Mouse (Mus musculus): ENCODE results near the gene Cd27. TPM values are rescaled to one million over a fixed set of nuclear protein-coding genes. Genes with fewer than 3 reads are reported as not detected.
"Not testable (repeated sequence)": the region's sequence is repeated elsewhere in the genome, so short reads cannot be mapped to it uniquely, and the experiment has no call there.

Gene Cd27
- total RNA-seq (2021): under 1 TPM in 1 of 2 experiments, not detected in 1; 0.16 TPM
- long read RNA-seq, experiment 1, partial matches to known transcripts: 0 of 1 reads
- long read RNA-seq, experiment 1, other reads (novel, unspliced or antisense): 1 of 1 reads
- long read RNA-seq, experiment 2: 0 reads

- intact Hi-C loops (cut with DNase I; ENCODE audit: low total_unique reads): no loop called here
- DNase-seq: no peak
These were observed at the start of gene Cd27 for GRCm38 (mm10) chr6:125236782-125237181. Cd27 (minus strand) TSS chr6:125237010.

DNA sequence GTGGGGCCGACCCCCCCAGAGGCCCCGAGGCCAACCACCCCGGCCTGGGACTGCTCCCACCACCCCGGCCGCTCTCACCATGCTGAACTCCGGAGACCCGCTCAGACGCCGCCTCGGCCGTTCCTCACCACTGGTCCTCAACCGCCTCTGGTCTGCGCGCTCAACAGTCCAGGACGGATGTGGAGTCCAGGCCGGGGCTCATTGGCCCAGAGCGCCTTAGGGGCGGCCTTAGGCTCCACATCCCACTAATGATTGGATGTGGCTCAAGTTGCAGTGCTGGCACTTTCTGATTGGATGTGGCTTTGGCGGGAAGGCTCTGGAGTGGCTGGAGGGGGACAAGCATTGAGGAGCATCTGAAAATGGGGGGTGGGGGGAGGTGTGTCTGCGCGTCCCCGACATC is 49.1 kb upstream of the Cd27 start, which contains the start of gene Tuba3a:
Gene Tuba3a (minus strand): TSS at position 153 of the 400 bp plus-strand sequence.
- intact Hi-C loops (cut with DNase I; ENCODE audit: low total_unique reads): no loop called here
- DNase-seq: no peak

GRCm38 (mm10) chr6:125284751-125285150 is 47.9 kb upstream of the Cd27 start:
- intact Hi-C loops (cut with DNase I; ENCODE audit: low total_unique reads): loop anchor here (5.0 kb wide), 1 partner anchor 78 kb away; no protein-coding TSS in a partner anchor
- no peak for DNase-seq

- intact Hi-C loops (cut with DNase I; ENCODE audit: low total_unique reads): loop anchor here (5.0 kb wide), 1 partner anchor 78 kb away; no protein-coding TSS in a partner anchor
- DNase-seq: no peak
These were observed 47.4 kb upstream of the Cd27 start for GRCm38 (mm10) chr6:125284250-125284649.

- not testable (repeated sequence) for DNase-seq
- intact Hi-C loops (cut with DNase I; ENCODE audit: low total_unique reads): loop anchor here (5.0 kb wide), 1 partner anchor 80 kb away; no protein-coding TSS in a partner anchor
These were observed 45.9 kb upstream of the Cd27 start for GRCm38 (mm10) chr6:125282721-125283120.

DNA sequence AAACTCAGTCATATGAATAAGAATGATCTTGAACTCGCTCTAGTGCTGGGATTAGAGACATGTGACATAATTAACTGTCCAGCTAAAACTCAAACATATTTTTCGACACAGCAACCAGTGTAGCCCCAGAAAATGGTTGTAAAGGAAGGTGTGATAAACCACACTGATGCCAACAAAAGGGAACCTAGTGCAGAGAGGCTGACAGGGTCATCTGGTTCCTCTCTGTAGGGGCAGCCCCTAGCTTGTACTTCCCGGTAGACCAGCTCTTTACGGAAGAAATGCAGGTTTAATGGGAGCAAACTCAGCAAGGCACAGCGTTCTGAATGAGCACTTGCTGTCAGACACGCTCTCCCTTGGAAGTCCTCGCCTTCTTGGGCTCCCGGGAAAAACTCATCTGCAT is 42.9 kb upstream of the Cd27 start:
- intact Hi-C loops (cut with DNase I; ENCODE audit: low total_unique reads): loop anchor here (5.0 kb wide), 1 partner anchor 83 kb away; no protein-coding TSS in a partner anchor
- DNase-seq: no peak

DNA sequence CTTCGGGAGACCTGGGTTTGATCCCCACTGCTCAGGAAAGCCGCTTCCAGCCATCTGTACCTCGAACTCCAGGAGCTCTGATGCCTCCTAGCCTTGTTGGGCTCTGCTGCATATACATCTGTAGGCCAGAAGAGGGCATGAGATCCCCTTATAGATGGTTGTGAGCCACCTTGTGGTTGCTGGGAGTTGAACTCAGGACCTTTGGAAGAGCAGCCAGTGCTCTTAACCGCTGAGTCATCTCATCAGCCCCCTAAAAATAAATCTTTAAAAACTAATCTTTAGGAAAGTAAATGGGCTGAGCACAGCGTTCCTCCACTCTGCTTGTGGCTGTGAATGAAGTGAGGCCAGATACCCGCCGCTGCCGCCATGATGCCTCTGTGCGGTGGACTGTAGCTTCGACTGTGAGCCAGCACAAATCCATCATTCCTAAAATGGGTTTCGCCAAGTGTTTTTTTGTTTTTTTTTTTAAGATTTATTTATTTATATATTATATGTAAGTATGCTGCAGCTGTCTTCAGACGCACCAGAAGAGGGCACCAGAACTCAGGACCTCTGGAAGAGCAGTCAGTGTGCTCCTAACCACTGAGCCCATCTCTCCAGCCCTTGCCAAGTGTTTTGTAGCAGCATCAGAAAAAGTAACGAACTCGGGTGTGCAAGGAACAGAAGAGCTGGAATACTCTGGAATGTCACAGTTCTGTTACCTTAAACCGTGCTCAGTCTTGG is 38.2 kb upstream of the Cd27 start:
- intact Hi-C loops (cut with DNase I; ENCODE audit: low total_unique reads): no loop called here
- peak; percentile 47 for DNase-seq

- DNase-seq: no peak
- intact Hi-C loops (cut with DNase I; ENCODE audit: low total_unique reads): no loop called here
These were observed 35.5 kb upstream of the Cd27 start for GRCm38 (mm10) chr6:125272228-125272785.

GRCm38 (mm10) chr6:125271455-125272227 is 34.8 kb upstream of the Cd27 start:
- intact Hi-C loops (cut with DNase I; ENCODE audit: low total_unique reads): no loop called here
- peak; percentile 95 for DNase-seq

- DNase-seq: no peak
- intact Hi-C loops (cut with DNase I; ENCODE audit: low total_unique reads): loop anchor here (5.0 kb wide), 1 partner anchor 46 kb away; no protein-coding TSS in a partner anchor
These were observed 32.0 kb upstream of the Cd27 start for GRCm38 (mm10) chr6:125268799-125269198.

- intact Hi-C loops (cut with DNase I; ENCODE audit: low total_unique reads): loop anchor here (5.0 kb wide), 1 partner anchor 45 kb away; no protein-coding TSS in a partner anchor
- no peak for DNase-seq
These were observed 30.7 kb upstream of the Cd27 start for GRCm38 (mm10) chr6:125267469-125267868.

- intact Hi-C loops (cut with DNase I; ENCODE audit: low total_unique reads): loop anchor here (5.0 kb wide), 1 partner anchor 44 kb away; no protein-coding TSS in a partner anchor
- not testable (repeated sequence) for DNase-seq
These were observed 29.8 kb upstream of the Cd27 start for GRCm38 (mm10) chr6:125266600-125266999.

DNA sequence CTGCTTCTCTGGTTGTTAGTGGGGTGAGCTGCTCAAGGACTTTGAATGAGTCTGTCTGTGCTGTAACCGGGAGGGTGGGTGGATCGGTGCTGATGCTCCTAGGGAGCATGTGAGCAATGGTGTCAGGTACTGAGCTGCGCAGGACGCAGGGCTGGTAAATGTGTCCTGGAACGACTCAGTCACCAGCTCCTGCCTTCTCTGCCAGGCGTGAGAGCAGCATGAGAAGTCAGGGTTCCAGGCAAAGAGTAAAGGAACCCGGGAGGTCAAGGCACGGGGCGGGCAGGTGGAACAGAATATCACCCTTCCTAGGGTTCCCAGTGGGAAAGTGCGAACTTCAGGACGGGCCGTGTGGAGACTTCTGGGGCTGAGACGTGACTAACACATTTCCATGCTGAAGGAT is 29.3 kb upstream of the Cd27 start:
- no peak for DNase-seq
- intact Hi-C loops (cut with DNase I; ENCODE audit: low total_unique reads): loop anchor here (5.0 kb wide), 1 partner anchor 44 kb away; no protein-coding TSS in a partner anchor

DNA sequence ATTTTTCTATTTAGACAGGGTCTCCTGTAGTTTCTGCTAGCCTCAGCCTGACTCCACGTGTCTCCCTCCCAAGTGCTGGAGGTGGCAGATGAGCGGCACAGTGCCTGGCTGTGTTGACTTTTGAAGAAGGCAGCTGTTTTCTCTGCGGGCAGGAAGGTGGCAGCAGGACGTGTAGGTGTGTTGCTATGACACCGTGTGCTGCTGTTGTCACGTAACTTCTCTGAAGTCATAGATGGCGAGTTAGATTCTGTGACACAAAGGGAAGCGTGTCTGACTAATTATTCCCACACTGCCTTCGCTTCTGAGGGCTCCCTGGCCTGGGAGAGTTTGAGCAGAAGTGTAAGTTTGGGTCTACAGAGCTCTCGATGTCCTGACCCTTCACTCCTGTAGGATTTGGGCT is 28.4 kb upstream of the Cd27 start:
- intact Hi-C loops (cut with DNase I; ENCODE audit: low total_unique reads): loop anchor here (5.0 kb wide), 1 partner anchor 43 kb away; no protein-coding TSS in a partner anchor
- no peak for DNase-seq

GRCm38 (mm10) chr6:125264219-125264618 is 27.4 kb upstream of the Cd27 start:
- intact Hi-C loops (cut with DNase I; ENCODE audit: low total_unique reads): no loop called here
- no peak for DNase-seq

- intact Hi-C loops (cut with DNase I; ENCODE audit: low total_unique reads): no loop called here
- no peak for DNase-seq
These were observed 23.3 kb upstream of the Cd27 start for GRCm38 (mm10) chr6:125260006-125260555.

DNA sequence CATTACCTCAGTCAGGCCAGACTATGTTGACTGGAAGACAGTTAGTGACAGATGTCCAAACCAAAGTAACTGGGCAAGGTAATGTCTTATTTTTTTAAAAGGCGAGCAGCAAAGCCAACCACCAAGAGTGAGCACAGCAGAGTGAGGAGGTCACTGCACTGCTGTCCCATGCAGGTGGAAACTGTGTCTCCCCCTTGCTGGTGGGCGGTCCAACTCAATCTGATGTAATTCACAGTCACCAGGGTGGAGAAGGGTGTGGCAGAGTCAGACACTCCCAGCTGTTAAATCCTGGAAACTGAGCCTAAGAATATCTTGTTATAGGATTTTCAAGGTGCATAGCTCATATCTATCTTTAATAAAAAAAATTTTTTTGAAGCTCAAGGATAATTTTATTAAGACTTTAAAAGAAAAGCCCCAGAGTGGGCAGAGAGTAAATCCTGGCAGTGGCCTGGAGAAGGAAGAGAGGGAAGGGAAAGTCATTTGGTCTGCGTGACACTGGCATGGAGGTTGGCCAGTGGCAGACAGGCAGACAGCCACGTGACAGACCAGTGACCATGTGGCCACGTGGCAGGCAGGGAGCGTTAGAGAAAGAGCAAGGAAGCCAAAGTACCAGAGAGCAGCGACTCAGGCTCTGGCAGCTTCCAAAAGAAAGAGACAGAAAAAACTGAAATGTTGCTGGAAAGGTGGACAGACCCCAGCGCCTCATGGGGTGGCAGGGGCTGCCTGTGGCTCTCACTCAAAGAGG is 19.6 kb upstream of the Cd27 start:
- intact Hi-C loops (cut with DNase I; ENCODE audit: low total_unique reads): no loop called here
- DNase-seq: peak; percentile 51

DNA sequence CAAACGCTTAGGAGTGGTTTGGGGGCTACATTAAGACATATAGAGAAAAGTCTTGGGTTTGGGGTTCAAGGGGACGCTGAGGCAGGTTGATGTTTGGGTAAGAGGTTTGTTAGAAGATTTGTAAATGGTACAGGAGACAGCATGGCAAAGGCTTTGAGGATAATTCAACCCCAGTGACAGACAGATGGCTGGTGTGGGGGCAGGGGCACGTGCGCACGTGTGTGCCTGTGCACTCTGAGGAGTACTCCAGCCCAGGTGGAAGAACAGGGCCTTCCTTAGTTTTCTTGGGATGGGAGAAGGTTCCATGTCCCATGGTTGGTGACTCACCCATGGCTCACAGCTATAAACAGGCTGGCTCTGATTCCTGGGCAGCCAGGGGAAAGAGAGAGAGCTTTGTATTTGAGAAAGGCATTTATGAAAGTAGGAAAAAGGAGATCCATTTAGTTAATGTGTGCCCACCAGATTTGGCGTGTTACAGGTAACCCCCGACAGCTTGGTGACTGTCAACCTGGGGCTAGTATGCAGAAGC is 18.8 kb upstream of the Cd27 start:
- no peak for DNase-seq
- intact Hi-C loops (cut with DNase I; ENCODE audit: low total_unique reads): no loop called here

Data from gastrocnemius, postnatal 14 days (tissue).